Mouse (Mus musculus): ENCODE data around the gene Aspg. TPM values are rescaled to one million over a fixed set of nuclear protein-coding genes. Genes with fewer than 3 reads are reported as not detected.

Gene Aspg
- polyA plus RNA-seq, 1 experiment, result 39.2 TPM

- DNase-seq, result no peak
- H3K4me3 ChIP-seq (ENCODE audit: insufficient read depth, low read depth, low read length), result no peak overlapping the region
- no peaks in the 10 kb centered on the region for H3K36me3 ChIP-seq (ENCODE audit: control insufficient read depth, insufficient read depth, low read length)
- 5% methylated on average over 14 of the region's 14 CpGs for WGBS
- no peaks in the 10 kb centered on the region for H3K4me1 ChIP-seq (ENCODE audit: control insufficient read depth, insufficient read depth, low read length)
- no peak overlapping the region for H3K27ac ChIP-seq (ENCODE audit: insufficient read depth, low read depth, low read length)
- TF ChIP-seq POLR2A (IDR thresholded peaks at IDR 0.05; ENCODE audit: low read depth, low read length) (no peak), CTCF (conservative IDR thresholded peaks at IDR 0.05; ENCODE audit: insufficient read depth, insufficient read length, low read depth, low read length) (peak; percentile 28; the same call in 1 of the 2 replicates)
- no peaks in the 10 kb centered on the region; the same call in 1 of the 2 replicates for H3K27me3 ChIP-seq (replicated peaks; ENCODE audit: control insufficient read depth, insufficient read depth, low read length)
These were observed 36.8 kb downstream of the Aspg start for GRCm38 (mm10) chr12:112143116-112143832.

GRCm38 (mm10) chr12:112143833-112144201 is 37.3 kb downstream of the Aspg start:
- no peak for DNase-seq
- Histone ChIP-seq H3K36me3 (ENCODE audit: control insufficient read depth, insufficient read depth, low read length) (no peaks in the 10 kb centered on the region), H3K27ac (ENCODE audit: insufficient read depth, low read depth, low read length) (no peak overlapping the region), H3K4me1 (ENCODE audit: control insufficient read depth, insufficient read depth, low read length) (no peaks in the 10 kb centered on the region), H3K4me3 (ENCODE audit: insufficient read depth, low read depth, low read length) (no peak overlapping the region), H3K27me3 (replicated peaks; ENCODE audit: control insufficient read depth, insufficient read depth, low read length) (no peaks in the 10 kb centered on the region; the same call in 1 of the 2 replicates)
- TF ChIP-seq CTCF (conservative IDR thresholded peaks at IDR 0.05; ENCODE audit: insufficient read depth, insufficient read length, low read depth, low read length) (no peak), POLR2A (IDR thresholded peaks at IDR 0.05; ENCODE audit: low read depth, low read length) (no peak)
- WGBS, result 2% methylated on average over 50 of the region's 52 CpGs

- TF ChIP-seq CTCF (conservative IDR thresholded peaks at IDR 0.05; ENCODE audit: insufficient read depth, insufficient read length, low read depth, low read length), result no peak
- TF ChIP-seq POLR2A (IDR thresholded peaks at IDR 0.05; ENCODE audit: low read depth, low read length), result no peak
- Histone ChIP-seq H3K36me3 (ENCODE audit: control insufficient read depth, insufficient read depth, low read length) (no peaks in the 10 kb centered on the region), H3K4me3 (ENCODE audit: insufficient read depth, low read depth, low read length) (no peak overlapping the region), H3K27ac (ENCODE audit: insufficient read depth, low read depth, low read length) (no peak overlapping the region), H3K27me3 (replicated peaks; ENCODE audit: control insufficient read depth, insufficient read depth, low read length) (no peaks in the 10 kb centered on the region; the same call in 1 of the 2 replicates), H3K4me1 (ENCODE audit: control insufficient read depth, insufficient read depth, low read length) (no peaks in the 10 kb centered on the region)
- 2% methylated on average over 46 of the region's 46 CpGs for WGBS
- DNase-seq, result no peak
These were observed 38.1 kb downstream of the Aspg start for GRCm38 (mm10) chr12:112144377-112145115.

- H3K4me3 ChIP-seq (ENCODE audit: insufficient read depth, low read depth, low read length), result peak overlapping the region; percentile 30; the same call in 1 of the 2 replicates
- no peaks in the 10 kb centered on the region for H3K36me3 ChIP-seq (ENCODE audit: control insufficient read depth, insufficient read depth, low read length)
- peak; percentile 83 for DNase-seq
- H3K27ac ChIP-seq (ENCODE audit: insufficient read depth, low read depth, low read length), result no peak overlapping the region
- no peaks in the 10 kb centered on the region for H3K4me1 ChIP-seq (ENCODE audit: control insufficient read depth, insufficient read depth, low read length)
- H3K27me3 ChIP-seq (replicated peaks; ENCODE audit: control insufficient read depth, insufficient read depth, low read length), result no peaks in the 10 kb centered on the region; the same call in 1 of the 2 replicates
- no peak for TF ChIP-seq POLR2A (IDR thresholded peaks at IDR 0.05; ENCODE audit: low read depth, low read length)
- TF ChIP-seq CTCF (conservative IDR thresholded peaks at IDR 0.05; ENCODE audit: insufficient read depth, insufficient read length, low read depth, low read length), result peak; percentile 84
- WGBS, result under 1% methylated on average over 37 of the region's 37 CpGs
These were observed 38.9 kb downstream of the Aspg start for GRCm38 (mm10) chr12:112145211-112145874.

- Histone ChIP-seq H3K27ac (ENCODE audit: insufficient read depth, low read depth, low read length) (no peak within 1 kb of the TSS), H3K4me3 (ENCODE audit: insufficient read depth, low read depth, low read length) (peak within 1 kb of the TSS; percentile 48), H3K36me3 (ENCODE audit: control insufficient read depth, insufficient read depth, low read length) (no peaks in the 10 kb centered on the region), H3K4me1 (ENCODE audit: control insufficient read depth, insufficient read depth, low read length) (no peaks in the 10 kb centered on the region), H3K27me3 (replicated peaks; ENCODE audit: control insufficient read depth, insufficient read depth, low read length) (no peaks in the 10 kb centered on the region; the same call in 1 of the 2 replicates)
- DNase-seq, result peak; percentile 69
- TF ChIP-seq POLR2A (IDR thresholded peaks at IDR 0.05; ENCODE audit: low read depth, low read length), result no peak
- peak; percentile 60 for TF ChIP-seq CTCF (conservative IDR thresholded peaks at IDR 0.05; ENCODE audit: insufficient read depth, insufficient read length, low read depth, low read length)
- whole genome bisulfite sequencing, result 1% methylated on average over 68 of the region's 68 CpGs
These were observed 39.6 kb downstream of the Aspg start, which contains the start of gene Kif26a for GRCm38 (mm10) chr12:112145875-112146651. Gene Kif26a (plus strand): TSS chr12:112146208.

- WGBS, result 45% methylated on average over 5 of the region's 5 CpGs
- Histone ChIP-seq H3K36me3 (ENCODE audit: control insufficient read depth, insufficient read depth, low read length) (no peaks in the 10 kb centered on the region), H3K4me3 (ENCODE audit: insufficient read depth, low read depth, low read length) (peak overlapping the region; percentile 48), H3K27ac (ENCODE audit: insufficient read depth, low read depth, low read length) (no peak overlapping the region), H3K27me3 (replicated peaks; ENCODE audit: control insufficient read depth, insufficient read depth, low read length) (no peaks in the 10 kb centered on the region; the same call in 1 of the 2 replicates), H3K4me1 (ENCODE audit: control insufficient read depth, insufficient read depth, low read length) (no peaks in the 10 kb centered on the region; the same call in 1 of the 2 replicates)
- no peak for TF ChIP-seq POLR2A (IDR thresholded peaks at IDR 0.05; ENCODE audit: low read depth, low read length)
- no peak for TF ChIP-seq CTCF (conservative IDR thresholded peaks at IDR 0.05; ENCODE audit: insufficient read depth, insufficient read length, low read depth, low read length)
- no peak for DNase-seq
These were observed 40.9 kb downstream of the Aspg start for GRCm38 (mm10) chr12:112147365-112147764.
